Mouse (Mus musculus) bone marrow macrophage, adult 2 months (primary cell): ENCODE results near the gene Mettl7a2.

Source experiments
- CTCF ChIP-seq: IDR thresholded peaks from 2 replicates; pipeline ENCODE4 v1.5.1; 2012; ENCODE audit warnings: low read depth, mild to moderate bottlenecking, low read length, moderate library complexity
- POLR2A ChIP-seq: IDR thresholded peaks from 2 replicates; pipeline ENCODE4 v1.6.1; 2012; ENCODE audit warnings: mild to moderate bottlenecking, low read depth, low read length, borderline replicate concordance

DNA sequence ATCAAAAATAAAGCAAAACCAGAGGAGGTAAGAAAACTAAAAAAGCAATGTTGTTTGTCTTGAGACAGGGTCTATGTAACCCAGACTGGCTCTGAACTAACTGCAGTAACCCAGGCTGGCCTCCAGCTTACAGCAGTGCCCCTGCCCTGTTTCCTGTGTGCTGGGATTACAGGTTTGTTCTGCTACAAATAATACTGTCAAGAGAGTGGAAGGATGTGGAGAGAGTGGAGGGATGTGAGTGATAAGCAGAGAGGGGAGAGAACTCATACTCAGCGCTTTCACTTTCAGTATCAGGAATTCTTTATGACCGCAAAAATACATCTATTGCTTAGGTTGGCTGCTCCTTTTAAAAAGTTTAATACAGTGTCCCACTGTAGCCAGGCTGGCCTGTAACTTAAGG is 40.7 kb upstream of the Mettl7a2 start:
- TF ChIP-seq POLR2A (no peak), CTCF (no peak)
